Mouse (Mus musculus) heart, embryonic 11.5 days (tissue): ENCODE measurements around the gene Ucp3. TPM values are rescaled to one million over a fixed set of nuclear protein-coding genes. Genes with fewer than 3 reads are reported as not detected.

ENCODE experiments used
- ATAC-seq: fragments of 200-750 bp; cut with Nextera tagmentation; replicated peaks from 2 replicates; pipeline ENCODE4 v1.8.0; 2017; ENCODE audit warnings: moderate library complexity; ENCODE audit not compliant: insufficient number of reproducible peaks, low FRiP score, low TSS enrichment
- H3K27ac ChIP-seq: fragments of 300-500 bp; sonication (generic); 2 replicates; pipeline ENCODE4 v1.5.1; 2014; ENCODE audit warnings: mild to moderate bottlenecking, low read depth, low read length
- H3K27me3 ChIP-seq: fragments of 300-500 bp; sonication (generic); 2 replicates; pipeline ENCODE4 v1.6.1; 2014; ENCODE audit warnings: mild to moderate bottlenecking, low read length, mixed read lengths; ENCODE audit not compliant: control insufficient read depth, insufficient read depth
- H3K36me3 ChIP-seq: fragments of 300-500 bp; sonication (generic); 2 replicates; pipeline ENCODE4 v1.6.1; 2014; ENCODE audit warnings: mild to moderate bottlenecking, low read length, moderate library complexity, mixed read lengths; ENCODE audit not compliant: control insufficient read depth, insufficient read depth
- H3K4me1 ChIP-seq: fragments of 300-500 bp; sonication (generic); 2 replicates; pipeline ENCODE4 v1.6.1; 2014; ENCODE audit warnings: low read length; ENCODE audit not compliant: control insufficient read depth, insufficient read depth
- H3K4me2 ChIP-seq: fragments of 300-500 bp; sonication (generic); 2 replicates; pipeline ENCODE4 v1.6.1; 2014; ENCODE audit warnings: mild to moderate bottlenecking, moderate library complexity
- H3K4me3 ChIP-seq: fragments of 300-500 bp; sonication (generic); 2 replicates; pipeline ENCODE4 v1.5.1; 2014; ENCODE audit warnings: low read depth, low read length
- H3K9ac ChIP-seq: fragments of 300-500 bp; sonication (generic); 2 replicates; pipeline ENCODE4 v1.6.1; 2014; ENCODE audit warnings: mild to moderate bottlenecking, low read depth, low read length, moderate library complexity
- H3K9me3 ChIP-seq: fragments of 300-500 bp; sonication (generic); replicated peaks from 2 replicates; pipeline ENCODE4 v1.6.1; 2016; ENCODE audit warnings: low read length; ENCODE audit not compliant: control insufficient read depth
- WGBS: fragments of 180-500 bp; shearing (Covaris S2); extraction: QIAGEN DNeasy Blood & Tissue Kit; methylation state at CpG from one replicate; pipeline ENCODE4 v1.1.7; 2014; ENCODE audit not compliant: insufficient replicate concordance; 5-methylcytosine and 5-hydroxymethylcytosine counted together
- polyA plus RNA-seq: library from polyadenylated mRNA; unstranded; fragments of >200 nt; fragmentation: Nextera tagmentation; extraction: Ambion mirVana; gene quantifications from 2 replicates; pipeline ENCODE4 v1.2.1, GENCODE M21; 2014

The Ucp3 gene
- polyA plus RNA-seq: not detected in 2 replicates

- H3K4me3 ChIP-seq: no peak within 1 kb of the TSS
- no peaks in the 10 kb centered on the region for H3K27me3 ChIP-seq
- 65% methylated on average over 6 of the region's 6 CpGs for WGBS
- H3K9ac ChIP-seq: 0 out of 2 replicates have a peak within 1 kb of the TSS, but pooled peaks have one; percentile 2
- H3K4me1 ChIP-seq: peaks cover 17% of the 10 kb centered on the region
- H3K27ac ChIP-seq: no peak within 1 kb of the TSS
- no peak within 1 kb of the TSS for H3K4me2 ChIP-seq
- 0 out of 2 replicates have a peak, but pooled peaks cover 3% of the 10 kb centered on the region for H3K36me3 ChIP-seq
- no peak for ATAC-seq
- H3K9me3 ChIP-seq: no peaks in the 10 kb centered on the region
Observed at GRCm38 (mm10) chr7:100472777-100473176, at the start of gene Ucp3. TSS of gene Ucp3 (plus strand) at chr7:100472990.

GRCm38 (mm10) chr7:100425795-100426194, 47.0 kb upstream of the Ucp3 start:
- Histone ChIP-seq H3K4me1 (no peaks in the 10 kb centered on the region), H3K27me3 (no peaks in the 10 kb centered on the region), H3K36me3 (peaks cover 31% of the 10 kb centered on the region), H3K4me2 (no peak overlapping the region), H3K9ac (no peak overlapping the region), H3K27ac (no peak overlapping the region), H3K9me3 (no peaks in the 10 kb centered on the region), H3K4me3 (no peak overlapping the region)
- 87% methylated on average over 3 of the region's 3 CpGs for WGBS
- ATAC-seq: no peak

GRCm38 (mm10) chr7:100429102-100429501, 43.7 kb upstream of the Ucp3 start:
- Histone ChIP-seq H3K36me3 (peaks cover 38% of the 10 kb centered on the region), H3K4me1 (0 out of 2 replicates have a peak, but pooled peaks cover 5% of the 10 kb centered on the region), H3K4me3 (no peak overlapping the region), H3K27me3 (no peaks in the 10 kb centered on the region), H3K4me2 (no peak overlapping the region), H3K9ac (no peak overlapping the region), H3K27ac (no peak overlapping the region), H3K9me3 (no peaks in the 10 kb centered on the region)
- 48% methylated on average over 3 of the region's 3 CpGs for WGBS
- ATAC-seq: no peak

GRCm38 (mm10) chr7:100429911-100430310, 42.9 kb upstream of the Ucp3 start:
- 86% methylated on average over 11 of the region's 11 CpGs for WGBS
- no peaks in the 10 kb centered on the region for H3K27me3 ChIP-seq
- H3K9ac ChIP-seq: no peak overlapping the region
- no peaks in the 10 kb centered on the region for H3K9me3 ChIP-seq
- no peak for ATAC-seq
- no peak overlapping the region for H3K4me3 ChIP-seq
- H3K4me1 ChIP-seq: 0 out of 2 replicates have a peak, but pooled peaks cover 5% of the 10 kb centered on the region
- peaks cover 31% of the 10 kb centered on the region for H3K36me3 ChIP-seq
- no peak overlapping the region for H3K4me2 ChIP-seq
- H3K27ac ChIP-seq: peak overlapping the region; percentile 17; the same call in 1 of the 2 replicates

GRCm38 (mm10) chr7:100431103-100431502, 41.7 kb upstream of the Ucp3 start:
- ATAC-seq: no peak; the same call in 1 of the 2 replicates
- Histone ChIP-seq H3K27me3 (no peaks in the 10 kb centered on the region), H3K4me3 (no peak overlapping the region), H3K36me3 (peaks cover 28% of the 10 kb centered on the region), H3K4me2 (no peak overlapping the region), H3K9ac (no peak overlapping the region), H3K27ac (peak overlapping the region; percentile 17; the same call in 1 of the 2 replicates), H3K4me1 (0 out of 2 replicates have a peak, but pooled peaks cover 5% of the 10 kb centered on the region), H3K9me3 (no peaks in the 10 kb centered on the region)
- WGBS: 73% methylated on average over 5 of the region's 5 CpGs

- Histone ChIP-seq H3K9me3 (no peaks in the 10 kb centered on the region), H3K27me3 (no peaks in the 10 kb centered on the region), H3K4me3 (no peak overlapping the region), H3K9ac (no peak overlapping the region), H3K27ac (no peak overlapping the region), H3K4me1 (0 out of 2 replicates have a peak, but pooled peaks cover 5% of the 10 kb centered on the region), H3K36me3 (peaks cover 30% of the 10 kb centered on the region), H3K4me2 (no peak overlapping the region)
- no peak for ATAC-seq
- 90% methylated on average over 6 of the region's 6 CpGs for WGBS
Observed at GRCm38 (mm10) chr7:100433295-100433694, 39.5 kb upstream of the Ucp3 start.

GRCm38 (mm10) chr7:100443728-100444127, 29.1 kb upstream of the Ucp3 start:
- H3K27me3 ChIP-seq: no peaks in the 10 kb centered on the region
- no peak for ATAC-seq
- no peak overlapping the region for H3K27ac ChIP-seq
- no peak overlapping the region for H3K4me3 ChIP-seq
- H3K4me2 ChIP-seq: no peak overlapping the region
- peaks cover 17% of the 10 kb centered on the region for H3K36me3 ChIP-seq
- H3K9me3 ChIP-seq: no peaks in the 10 kb centered on the region
- no peak overlapping the region for H3K9ac ChIP-seq
- 76% methylated on average over 4 of the region's 4 CpGs for WGBS
- no peaks in the 10 kb centered on the region for H3K4me1 ChIP-seq

- H3K9ac ChIP-seq: no peak overlapping the region
- H3K4me3 ChIP-seq: no peak overlapping the region
- no peaks in the 10 kb centered on the region for H3K27me3 ChIP-seq
- H3K4me1 ChIP-seq: no peaks in the 10 kb centered on the region
- H3K36me3 ChIP-seq: peaks cover 28% of the 10 kb centered on the region
- no peak overlapping the region for H3K4me2 ChIP-seq
- H3K9me3 ChIP-seq: no peaks in the 10 kb centered on the region
- H3K27ac ChIP-seq: no peak overlapping the region
- no peak for ATAC-seq
- WGBS: 97% methylated on average over 5 of the region's 5 CpGs
Observed at GRCm38 (mm10) chr7:100446271-100446670, 26.5 kb upstream of the Ucp3 start.

- no peak overlapping the region for H3K4me3 ChIP-seq
- H3K9me3 ChIP-seq: no peaks in the 10 kb centered on the region
- H3K27me3 ChIP-seq: no peaks in the 10 kb centered on the region
- H3K27ac ChIP-seq: no peak overlapping the region
- no peak overlapping the region for H3K4me2 ChIP-seq
- peaks cover 34% of the 10 kb centered on the region for H3K36me3 ChIP-seq
- no peak overlapping the region for H3K9ac ChIP-seq
- no peaks in the 10 kb centered on the region for H3K4me1 ChIP-seq
- 93% methylated on average over 12 of the region's 12 CpGs for WGBS
- ATAC-seq: no peak
Observed at GRCm38 (mm10) chr7:100448530-100448929, 24.3 kb upstream of the Ucp3 start.
